Mouse (Mus musculus) induced T-regulatory cell, adult 2 months (primary cell): ENCODE results near the gene Morn3.
A peak's percentile ranks its signal among the peaks of the same experiment; 100 is the strongest.
"Not testable (repeated sequence)": the region's sequence is repeated elsewhere in the genome, so short reads cannot be mapped to it uniquely, and the experiment has no call there.

Experiments
- DNase-seq: peaks from one replicate; pipeline ENCODE4 v3.0.0-alpha.2; 2012; ENCODE audit warnings: low read depth

The Morn3 gene

DNA sequence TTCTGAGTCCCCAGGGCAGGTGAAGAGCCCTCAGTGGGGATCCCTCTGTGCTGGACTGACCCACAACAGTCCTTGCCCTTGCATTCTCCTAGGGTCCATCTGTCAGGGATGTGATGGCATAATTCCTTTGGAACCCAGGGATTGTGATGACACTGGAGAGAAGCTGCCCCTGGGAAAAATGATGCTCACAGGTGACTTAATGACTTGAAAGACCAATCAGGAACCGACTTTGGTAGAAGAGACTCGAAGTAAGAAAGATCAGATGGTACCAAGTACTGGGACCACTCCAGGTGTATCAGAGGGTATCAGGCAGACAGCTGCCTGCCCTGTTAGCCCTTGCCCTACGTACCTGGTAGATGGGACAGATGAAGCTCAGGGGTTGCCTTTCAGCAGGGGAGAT, at the start of gene Morn3:
Gene Morn3, minus strand, starts transcription at position 101 of the 400 bp plus-strand sequence.
- DNase-seq: no peak

DNA sequence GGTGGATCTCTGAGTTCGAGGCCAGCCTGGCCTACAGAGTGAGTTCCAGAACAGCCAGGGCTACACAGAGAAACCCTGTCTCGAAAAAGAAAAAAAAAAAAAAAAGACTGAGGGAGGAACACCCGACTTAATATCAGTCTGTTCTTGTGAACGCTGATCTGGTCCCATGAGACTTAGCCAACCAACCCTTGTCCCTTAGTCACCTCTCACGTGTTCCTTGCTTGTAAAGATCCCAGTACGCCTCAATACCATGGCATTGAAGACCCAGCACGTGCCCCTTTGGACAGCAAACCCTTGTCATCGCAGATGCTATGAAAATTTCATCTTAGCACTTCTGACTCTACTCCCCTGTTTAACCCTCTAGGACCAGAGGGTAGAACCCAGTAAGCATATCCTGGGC, 49.5 kb upstream of the Morn3 start:
- no peak for DNase-seq

DNA sequence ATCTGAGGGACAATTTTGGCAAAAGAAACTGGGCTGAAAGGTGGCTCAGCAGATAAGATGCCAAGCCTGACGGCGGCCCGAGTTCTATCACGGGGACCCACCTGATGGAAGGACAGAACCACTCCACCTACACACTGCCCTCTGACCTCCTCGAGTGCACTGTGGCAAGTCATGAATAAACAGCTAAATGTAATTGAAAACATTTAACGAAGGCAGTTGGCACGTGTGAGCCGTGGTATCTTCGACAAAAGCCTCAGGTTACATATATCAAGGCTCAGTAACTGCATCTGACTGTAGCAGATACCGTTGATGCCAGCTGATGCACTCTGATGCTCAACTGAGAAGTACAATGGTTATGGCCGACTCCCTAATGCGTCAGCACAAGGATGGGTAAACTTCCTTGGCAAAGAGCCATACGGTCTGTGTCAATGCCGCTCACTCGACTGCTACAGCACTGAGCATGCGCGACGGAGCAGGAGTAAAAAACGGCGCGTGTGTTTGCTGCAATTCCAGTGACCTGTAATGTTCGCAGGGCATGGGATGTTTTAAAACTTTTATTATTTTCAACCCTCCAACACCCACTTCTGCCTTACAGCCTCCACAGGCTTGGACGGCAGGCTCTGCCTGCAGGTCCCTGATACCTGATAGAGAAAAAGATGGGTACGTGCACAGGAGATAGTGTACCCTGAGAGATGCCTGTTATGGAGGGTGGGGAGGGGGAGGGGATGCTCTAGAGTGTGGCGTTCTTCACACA, 47.6 kb upstream of the Morn3 start:
- DNase-seq: no peak

DNA sequence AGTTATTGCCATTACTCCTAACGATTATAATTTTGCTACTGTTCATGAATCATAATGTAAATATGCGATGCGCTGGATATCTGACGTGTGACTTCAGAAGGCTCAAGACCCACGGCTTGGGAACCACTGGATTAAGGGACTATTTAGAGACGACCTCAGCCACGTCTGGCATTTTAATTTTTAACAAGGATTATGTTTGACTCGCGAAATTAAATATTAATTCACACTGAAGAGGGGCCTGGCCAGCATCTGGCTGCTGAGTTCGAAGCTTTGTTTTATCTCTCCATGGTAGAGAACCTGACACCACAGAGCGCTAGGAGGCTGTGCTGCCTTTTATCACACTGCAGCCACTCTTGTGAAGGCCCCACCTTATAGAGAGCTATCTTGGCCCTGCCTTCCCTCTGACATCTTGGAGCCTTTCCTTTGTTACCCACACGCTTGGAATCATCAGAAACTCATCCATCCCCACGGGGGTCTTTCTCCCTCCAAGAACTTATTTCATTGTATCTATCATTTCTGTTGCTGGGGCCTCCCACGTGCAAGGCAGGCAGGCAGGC, 46.3 kb upstream of the Morn3 start:
- DNase-seq: no peak

DNA sequence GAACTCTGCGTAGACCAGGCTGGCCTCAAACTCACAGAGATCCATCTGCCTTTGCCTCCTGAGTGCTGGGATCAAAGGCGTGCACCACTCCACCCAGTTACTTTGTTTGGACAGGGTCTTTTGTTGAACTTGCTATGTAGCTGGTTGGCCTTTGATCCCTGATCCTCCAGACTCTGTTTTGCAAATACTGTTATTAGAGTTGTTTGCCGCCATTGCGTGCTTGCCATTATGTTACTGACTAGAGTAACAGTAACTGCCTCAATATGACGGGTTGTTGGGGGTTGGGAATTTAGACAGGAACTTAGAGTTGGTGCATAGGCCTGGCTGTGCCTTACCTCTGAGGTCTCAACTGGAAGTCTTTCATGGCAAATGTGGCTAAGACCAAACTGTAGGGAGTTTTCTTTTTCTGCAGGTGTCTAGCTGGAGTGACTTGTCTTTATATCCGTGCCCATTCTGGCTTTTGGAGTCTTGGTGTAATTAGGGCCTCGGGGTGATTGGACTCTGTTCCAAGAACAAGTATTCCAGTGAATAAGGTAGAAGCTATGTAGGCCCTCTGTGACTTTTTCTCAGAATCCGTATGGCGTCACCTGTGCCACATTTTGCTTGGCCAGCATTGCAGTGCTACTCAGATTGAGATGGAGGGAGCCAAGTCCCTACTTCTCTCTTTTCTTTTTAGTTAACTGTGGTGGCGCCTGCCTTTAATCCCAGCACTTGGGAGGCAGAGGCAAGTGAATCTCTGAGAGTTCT, 43.9 kb upstream of the Morn3 start:
- DNase-seq: no peak

DNA sequence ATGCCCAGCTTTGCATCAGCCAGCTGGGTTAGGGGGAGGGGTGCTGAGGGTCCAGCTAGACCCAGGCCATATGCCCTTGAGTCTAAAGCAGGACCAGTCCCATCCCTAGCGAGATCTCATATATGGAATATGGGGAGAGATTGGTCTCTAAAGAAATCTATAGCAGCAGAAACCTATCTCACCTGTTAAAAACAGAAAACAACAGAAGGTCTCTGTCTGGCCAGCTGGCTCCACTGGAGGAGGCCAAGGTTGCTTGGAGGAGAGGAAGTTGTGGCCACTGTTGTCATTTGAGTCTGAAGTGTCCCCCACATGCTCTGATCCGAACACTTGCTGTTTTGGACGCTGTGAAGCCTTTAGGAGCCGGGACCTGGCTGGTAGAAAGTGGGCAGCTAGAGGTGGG, 42.0 kb upstream of the Morn3 start:
- DNase-seq: no peak

DNA sequence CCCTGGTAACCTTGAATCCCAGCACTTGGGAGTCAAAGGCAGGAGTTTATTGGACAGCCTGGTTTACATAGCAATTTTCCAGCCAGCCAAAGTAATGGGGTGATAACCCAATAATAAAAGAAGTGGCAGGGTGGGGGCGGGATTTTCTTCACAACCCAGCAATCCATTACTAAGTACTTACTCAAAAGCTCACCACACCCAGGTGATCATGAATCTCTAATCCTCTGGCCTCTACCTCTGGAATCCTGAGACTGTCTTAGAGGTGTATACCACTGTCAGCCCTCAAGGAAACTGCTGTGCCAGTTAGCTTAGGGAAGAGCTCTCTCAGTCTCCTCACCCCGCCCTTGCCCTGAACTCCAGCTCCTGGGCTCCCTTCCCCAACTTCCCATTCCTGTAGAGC, 39.7 kb upstream of the Morn3 start:
- no peak for DNase-seq

DNA sequence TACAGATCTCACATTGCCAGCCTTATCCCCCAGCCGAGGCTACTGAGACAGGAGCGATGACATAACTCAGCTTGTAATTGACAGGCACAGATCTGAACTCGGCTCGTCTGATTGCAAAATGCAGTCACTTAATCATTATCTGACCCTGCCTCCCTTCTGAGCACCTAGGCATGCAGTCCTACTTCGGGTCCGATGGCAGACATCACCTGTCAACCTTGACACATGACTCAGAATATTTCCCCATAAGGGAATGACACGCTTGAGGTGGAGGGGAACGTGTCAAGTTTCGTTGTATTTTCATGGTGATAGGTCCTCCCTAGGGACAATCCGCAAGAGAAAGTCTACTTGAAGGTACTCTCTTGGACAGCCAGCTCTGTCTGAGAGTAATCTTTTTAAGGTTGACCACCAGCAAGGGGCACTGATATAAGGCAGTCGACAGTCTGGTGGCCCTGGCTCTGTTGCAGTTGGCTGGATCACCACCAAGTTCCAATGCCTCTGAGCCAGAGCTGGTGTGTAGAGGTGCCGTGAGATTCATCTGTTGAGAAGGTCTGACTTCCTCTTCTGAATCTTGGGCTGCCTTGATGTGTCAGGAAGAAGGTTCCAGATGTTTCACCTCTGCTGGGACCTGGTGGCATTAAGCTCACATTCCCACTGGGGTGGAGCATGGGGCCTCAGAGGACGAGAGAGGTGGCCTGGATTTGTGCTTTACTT, 36.7 kb upstream of the Morn3 start:
- no peak for DNase-seq

DNA sequence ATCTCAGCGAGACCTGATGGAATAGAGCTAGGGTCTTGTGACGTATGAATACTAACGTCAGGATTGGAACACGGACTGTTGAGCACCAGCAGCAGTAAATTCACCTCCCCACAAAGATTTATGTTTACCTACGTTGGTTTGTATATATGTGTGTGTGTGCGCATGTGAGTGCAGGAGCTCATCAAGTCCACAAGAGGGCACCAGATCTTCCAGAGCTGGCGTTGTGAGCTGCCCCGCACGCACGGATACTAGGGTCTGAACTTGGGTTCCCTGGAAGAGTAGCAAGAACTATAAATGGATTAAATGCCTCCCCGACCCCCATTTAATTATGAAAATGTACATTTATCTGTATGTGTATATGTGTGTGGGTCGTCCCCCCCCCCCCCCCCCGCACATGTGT, 33.7 kb upstream of the Morn3 start:
- DNase-seq: no peak

DNA sequence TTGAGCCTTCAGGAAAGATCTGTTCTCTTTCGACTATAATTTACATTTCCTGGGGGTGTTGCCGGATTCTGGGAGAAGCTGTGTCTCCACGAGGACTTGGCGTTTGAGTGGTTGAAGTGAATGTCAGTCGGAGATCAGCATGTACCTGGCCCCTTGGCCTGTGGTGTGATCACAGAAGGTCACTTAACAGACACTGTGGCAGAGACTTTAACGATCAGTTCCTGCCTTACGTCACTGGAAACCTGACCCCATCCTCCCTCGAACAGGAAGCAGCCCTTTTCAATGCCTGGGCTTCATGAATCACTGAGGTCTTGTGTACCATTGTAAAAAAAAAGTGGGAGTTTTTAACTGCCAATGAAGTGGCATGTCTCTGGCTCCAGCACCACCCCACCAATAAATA, 33.2 kb upstream of the Morn3 start:
- no peak for DNase-seq

DNA sequence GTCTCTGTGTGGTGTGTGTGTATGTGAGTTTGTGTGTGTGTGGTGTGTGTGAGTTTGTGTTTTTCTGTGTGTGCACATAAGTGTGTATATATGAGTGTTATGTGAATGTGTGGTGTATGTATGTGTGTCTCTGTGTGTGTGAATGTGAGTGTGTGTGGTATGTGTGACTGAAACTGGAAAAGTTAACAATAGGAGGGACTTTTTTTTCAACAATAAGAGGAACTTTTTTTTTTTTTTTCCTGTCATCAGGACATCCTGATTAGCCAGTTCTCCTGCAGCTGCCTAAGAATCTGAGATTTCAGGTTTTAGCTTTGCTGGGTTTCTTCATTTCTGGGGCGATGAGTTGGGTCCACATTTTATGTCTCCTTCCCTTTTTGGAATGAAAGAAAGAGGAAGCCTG, 32.8 kb upstream of the Morn3 start:
- no peak for DNase-seq

DNA sequence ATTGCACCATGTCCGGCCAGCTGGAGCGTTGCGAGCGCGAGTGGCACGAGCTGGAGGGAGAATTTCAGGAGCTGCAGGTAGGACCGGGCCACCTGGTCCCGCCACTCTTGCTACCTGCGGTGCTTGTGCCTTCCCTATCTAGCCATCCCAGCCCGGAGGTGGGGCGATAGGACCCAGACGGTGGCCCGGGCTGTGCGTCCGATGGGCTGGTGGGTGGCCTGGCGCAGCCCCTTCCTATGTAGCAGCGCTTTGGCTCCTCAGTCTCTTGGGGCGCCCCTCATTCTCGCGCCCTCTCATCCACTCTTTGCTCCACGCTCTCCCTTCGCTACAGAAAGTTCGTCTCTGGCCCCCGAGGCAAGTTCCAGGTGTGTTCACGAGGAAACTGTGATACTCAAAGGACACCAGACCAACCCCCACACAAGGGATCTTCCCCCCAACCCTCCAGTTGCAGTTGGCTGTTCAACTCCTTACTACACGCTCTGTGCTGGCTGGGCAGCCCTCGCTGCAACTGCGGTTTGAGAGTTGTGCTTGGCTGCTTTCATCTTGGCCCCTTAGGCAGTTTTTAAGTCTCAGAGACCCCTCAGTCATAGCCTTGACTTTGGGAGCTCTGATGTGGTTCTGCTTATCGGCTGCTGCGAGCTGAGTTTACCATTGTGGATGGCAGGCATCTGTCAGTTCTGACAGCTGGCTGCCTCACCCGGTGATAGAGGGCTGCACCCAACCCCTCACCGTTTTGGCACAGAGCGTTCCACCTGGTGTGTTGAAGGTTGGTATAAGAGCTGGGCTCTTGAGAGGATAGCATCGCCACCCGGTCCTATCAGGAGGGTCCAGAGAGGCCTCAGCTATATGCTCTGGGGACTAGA, 29.8 kb upstream of the Morn3 start:
- DNase-seq: peak; percentile 71

DNA sequence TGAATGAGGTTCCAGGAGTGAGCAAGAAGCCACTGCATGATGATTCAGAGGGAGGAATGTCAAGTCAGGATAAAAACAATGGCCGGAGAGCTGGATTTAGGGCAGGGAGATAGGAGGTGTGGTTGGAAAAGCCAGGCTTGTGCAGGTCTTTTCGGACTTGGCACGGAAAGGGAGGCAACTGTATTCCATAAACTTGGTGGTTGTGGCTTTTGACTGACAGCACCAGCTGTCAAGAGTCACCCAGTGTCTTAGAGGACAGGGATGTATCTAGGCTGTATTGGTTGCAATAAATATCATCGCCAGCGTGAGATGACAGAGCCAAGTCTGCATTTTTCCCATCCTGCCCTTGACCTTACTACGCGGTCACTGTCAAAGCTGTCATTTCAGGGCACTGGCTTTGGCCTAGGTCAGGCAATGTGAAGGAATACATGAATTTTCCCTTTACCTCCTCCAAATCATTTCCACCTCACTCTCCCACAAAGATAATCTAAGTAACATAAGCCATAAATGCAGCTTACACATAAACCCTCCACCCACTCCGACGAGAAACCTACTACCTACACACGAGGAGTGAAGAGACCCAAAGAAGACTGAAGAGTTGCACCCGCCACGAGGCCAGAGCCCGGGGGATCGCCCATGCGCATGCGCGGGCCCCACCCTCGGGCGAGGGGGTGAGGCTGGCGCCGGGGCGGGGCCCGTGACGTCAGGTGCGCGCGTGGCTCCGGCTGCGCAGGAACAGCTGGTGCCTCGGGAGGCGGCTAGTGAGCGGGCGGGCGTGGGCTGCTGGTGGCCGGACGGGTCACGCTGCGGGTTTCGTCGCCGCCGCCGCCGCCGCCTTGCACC, 29.0 kb upstream of the Morn3 start:
- peak; percentile 96 for DNase-seq

DNA sequence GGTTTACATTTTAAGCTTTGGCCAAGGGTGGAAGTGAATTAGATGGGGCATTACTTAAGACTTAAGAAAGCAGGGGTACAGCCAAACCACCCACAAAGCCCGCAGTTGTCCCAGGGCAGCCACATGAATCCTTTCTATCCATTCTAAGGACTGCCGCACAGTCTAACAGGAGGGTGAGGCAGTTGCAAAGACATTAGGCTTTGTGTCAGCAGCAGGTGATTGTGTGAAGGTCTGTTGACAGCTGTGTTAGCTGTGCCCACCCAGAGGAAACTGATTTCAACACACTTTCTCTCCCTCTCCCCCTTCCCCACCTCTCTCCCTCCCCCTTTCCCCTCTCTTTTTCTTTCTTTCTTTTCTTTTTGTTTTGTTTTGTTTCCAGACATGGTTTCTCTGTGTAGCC, 21.9 kb upstream of the Morn3 start:
- DNase-seq: no peak

DNA sequence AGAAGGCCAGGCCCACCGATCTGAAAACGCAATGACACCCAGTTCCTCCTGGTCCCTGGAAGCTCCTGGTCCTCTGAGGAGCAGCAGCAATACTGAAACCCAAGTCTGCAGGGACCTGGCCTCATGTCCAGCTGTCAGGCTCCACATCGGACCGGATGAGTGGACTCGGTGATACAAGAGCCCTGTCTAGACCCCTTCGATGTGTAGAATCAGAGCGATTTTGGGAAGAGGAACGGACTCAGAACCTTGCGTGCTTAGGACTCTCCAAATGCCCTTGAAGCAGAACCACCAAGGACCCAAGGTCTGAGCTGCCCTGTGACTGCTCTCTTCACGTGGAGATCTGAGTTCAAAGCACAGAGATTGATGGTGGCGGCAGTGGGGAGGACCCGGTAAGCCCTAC, 21.3 kb upstream of the Morn3 start, which contains the start of gene Tmem120b:
Gene Tmem120b, plus strand, starts transcription at position 301 of the 400 bp plus-strand sequence.
- no peak for DNase-seq

DNA sequence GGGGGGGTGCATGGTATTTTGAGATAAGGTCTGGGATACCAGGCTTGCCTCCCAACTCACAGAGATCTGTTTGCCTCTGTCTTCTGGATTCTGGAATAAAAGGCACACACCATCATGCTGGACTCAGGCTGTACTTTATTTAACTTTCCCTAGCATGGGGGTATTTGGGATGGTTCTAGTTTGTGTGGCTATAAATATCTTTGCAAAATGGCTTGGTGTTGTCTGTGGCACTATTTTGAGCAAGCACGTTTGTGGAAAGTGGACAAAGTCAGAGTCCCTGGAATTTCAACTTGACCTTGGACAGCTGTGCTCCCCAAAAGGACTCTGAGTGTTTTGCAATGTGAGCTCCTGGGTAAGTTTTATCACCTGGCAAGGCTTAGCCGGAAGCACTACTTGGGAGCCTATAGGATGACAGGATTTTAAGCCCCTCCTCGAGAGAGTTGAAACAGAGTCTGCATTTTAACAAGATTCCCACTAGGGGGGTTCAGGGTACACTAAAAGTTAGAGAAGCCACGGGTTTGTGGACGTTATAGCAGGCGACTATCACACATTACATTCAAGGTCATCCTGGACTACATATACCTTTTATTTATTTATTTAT, 20.7 kb upstream of the Morn3 start:
- peak; percentile 86 for DNase-seq

DNA sequence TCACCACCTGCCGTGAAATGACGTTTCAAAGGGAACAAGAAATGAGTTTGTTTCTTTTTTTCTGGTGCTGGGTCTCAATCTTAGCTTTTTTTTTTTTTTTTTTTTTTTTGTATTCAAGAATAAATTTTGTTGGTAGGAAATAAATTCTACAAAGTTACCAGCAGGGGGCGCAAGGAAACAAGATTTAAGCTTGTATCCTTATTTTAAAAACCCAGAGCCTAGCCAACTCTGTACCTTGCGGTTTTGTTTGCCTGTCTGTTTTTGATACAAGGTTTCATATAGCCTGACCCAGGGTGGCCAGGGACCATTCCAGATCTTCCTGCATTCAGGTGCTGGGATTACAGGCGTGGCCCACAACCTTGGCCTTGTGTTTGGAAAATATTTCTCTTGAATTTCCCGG, 17.4 kb upstream of the Morn3 start:
- peak; percentile 95 for DNase-seq

DNA sequence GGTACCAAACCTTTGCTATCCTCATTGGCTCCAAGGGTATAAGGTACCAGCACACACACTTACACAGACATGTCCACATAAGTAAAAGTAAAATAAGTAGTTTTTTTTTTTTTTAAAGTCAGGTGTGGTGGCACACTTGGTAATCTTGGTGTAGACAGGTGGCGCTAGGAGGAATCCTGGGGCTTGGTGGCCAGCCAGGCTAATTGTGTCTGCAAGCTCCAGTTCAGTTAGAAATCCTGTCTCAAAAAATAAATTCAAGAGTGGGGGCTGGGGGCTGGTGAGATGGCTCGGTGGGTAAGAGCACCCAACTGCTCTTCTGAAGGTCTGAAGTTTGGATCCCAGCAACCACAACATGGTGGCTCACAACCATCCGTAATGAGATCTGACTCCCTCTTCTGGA, 16.3 kb upstream of the Morn3 start:
- peak; percentile 8 for DNase-seq

DNA sequence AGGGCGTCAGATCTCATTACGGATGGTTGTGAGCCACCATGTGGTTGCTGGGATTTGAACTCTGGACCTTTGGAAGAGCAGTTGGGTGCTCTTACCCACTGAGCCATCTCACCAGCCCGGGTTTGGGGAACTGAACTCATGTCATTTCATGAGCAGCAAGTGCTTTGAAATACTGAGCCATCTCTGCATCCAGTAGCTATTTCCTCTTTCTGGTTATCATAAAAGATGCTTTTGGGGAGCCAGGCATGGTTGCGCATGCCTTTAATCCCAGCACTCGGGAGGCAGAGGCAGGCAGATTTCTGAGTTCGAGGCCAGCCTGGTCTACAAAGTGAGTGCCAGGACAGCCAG, 14.6 kb upstream of the Morn3 start:
- DNase-seq: not testable (repeated sequence)

DNA sequence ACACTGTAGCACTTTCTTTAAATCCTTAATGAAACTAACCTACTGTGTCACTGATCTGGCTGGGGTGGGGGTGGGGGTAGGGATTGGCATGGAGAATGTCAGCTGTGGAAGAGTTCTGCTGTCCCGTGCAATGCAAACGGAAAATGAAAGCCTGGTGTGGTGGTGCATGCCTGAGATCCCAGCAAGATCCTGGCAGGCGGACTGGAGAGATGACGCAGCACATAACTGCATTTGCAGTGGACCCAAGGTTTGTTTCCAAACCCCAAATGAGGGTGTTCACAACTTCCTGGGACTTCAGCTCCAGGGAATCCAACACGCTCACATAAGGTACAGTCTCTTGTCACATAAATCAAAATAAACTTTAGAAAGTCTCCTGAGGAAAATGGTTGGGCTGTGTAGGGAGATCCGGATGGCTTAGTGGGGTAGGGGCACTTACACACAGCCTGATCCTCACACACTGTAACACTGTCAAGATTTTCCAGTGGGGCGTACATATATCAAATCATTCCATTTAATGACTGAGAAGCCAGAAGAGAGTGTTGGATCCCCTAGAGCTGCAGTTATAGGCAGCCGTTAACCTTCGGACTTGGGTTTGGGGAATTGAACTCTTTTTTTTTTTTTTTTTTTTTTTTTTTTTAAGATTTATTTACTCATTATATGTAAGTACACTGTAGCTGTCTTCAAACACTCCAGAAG, 14.0 kb upstream of the Morn3 start:
- DNase-seq: no peak
